Mouse (Mus musculus) thymus, adult 2 months (tissue): ENCODE data around the gene Dysf.

Source experiments
- CTCF ChIP-seq: fragments of 200-500 bp; IDR thresholded peaks from 2 replicates; pipeline ENCODE4 v1.5.1; 2012; ENCODE audit warnings: mild to moderate bottlenecking, control low read depth, low read length, moderate library complexity, borderline replicate concordance; ENCODE audit not compliant: control insufficient read depth, poor library complexity, insufficient read depth; ENCODE audit errors: extremely low read depth
- POLR2A ChIP-seq: fragments of 200-500 bp; IDR thresholded peaks from 2 replicates; pipeline ENCODE4 v1.6.1; 2012; ENCODE audit warnings: mild to moderate bottlenecking, low read length, control low read depth, moderate library complexity; ENCODE audit not compliant: control insufficient read depth, poor library complexity, insufficient read depth; ENCODE audit errors: extremely low read depth

- no peak for TF ChIP-seq CTCF
- no peak for TF ChIP-seq POLR2A
These were observed 72.2 kb downstream of the Dysf start for GRCm38 (mm10) chr6:84080631-84081030.
